Mouse (Mus musculus): Measurements from ENCODE around the gene Tbc1d9b.

Tbc1d9b gene

DNA sequence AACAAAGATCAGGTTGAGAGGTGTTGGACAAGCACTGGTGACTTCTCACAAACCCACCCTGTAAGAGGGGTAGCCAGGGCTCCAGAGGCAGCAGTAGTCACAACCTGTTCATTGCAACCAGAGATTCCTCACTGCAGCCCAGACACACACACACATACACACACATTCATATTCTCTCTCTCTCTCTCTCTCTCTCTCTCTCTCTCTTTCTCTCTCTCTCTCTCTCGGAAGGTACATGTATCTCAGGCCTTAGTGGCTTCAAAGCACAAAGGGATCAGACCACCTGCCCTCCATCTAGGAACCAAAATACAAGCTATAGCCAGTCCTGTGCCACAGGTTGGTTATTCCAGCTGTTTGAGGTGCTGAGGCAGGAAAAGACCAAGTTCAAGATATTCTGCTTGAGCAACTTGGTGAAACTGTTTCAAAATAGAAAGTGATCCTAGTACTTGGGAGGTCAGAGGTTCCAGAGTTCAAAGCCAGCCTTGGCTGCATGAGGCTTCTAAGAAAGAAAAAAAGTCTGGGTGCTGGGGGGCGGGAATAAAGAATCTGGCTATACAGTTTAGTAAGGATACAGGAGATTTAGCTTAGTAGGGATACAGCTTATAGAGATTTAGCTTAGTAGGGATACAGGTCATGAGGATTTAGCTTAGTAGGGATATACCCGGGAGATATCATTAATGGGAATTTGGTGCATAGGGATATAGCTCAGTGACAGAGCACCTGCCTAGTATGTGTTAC, 80.3 kb downstream of the Tbc1d9b start:
- DNase-seq = no peak

DNA sequence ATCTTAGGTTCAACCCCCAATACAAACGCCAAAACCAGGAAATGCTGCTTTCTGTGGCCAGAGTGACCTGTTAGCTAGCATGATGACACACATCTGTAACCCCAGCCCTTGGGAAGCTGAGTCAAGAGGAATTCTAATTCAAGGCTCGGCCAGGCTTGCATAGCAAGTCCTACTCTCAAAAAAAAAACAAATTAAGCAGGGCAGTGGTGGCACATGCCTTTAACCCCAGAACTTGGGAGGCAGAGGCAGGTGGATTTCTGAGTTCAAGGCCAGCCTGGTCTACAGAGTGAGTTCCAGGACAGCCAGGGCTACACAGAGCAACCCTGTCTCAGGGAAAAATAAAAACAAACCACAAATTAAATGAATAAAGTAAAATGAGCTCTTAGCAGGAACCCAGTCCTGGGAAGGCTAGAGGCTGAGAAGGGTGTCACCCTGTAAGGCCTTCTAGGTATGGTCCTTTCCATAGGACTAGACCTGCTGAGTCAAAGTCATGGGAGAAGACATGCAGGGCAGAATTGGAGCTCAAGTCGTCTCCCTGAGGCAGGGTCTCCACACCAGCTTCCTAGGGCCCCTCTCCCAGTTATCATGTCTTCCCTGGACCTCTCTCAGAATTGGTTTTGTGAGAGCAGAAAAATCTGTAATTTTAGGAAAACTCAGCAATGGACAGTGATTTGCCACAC, 81.0 kb downstream of the Tbc1d9b start:
- DNase-seq = no peak

DNA sequence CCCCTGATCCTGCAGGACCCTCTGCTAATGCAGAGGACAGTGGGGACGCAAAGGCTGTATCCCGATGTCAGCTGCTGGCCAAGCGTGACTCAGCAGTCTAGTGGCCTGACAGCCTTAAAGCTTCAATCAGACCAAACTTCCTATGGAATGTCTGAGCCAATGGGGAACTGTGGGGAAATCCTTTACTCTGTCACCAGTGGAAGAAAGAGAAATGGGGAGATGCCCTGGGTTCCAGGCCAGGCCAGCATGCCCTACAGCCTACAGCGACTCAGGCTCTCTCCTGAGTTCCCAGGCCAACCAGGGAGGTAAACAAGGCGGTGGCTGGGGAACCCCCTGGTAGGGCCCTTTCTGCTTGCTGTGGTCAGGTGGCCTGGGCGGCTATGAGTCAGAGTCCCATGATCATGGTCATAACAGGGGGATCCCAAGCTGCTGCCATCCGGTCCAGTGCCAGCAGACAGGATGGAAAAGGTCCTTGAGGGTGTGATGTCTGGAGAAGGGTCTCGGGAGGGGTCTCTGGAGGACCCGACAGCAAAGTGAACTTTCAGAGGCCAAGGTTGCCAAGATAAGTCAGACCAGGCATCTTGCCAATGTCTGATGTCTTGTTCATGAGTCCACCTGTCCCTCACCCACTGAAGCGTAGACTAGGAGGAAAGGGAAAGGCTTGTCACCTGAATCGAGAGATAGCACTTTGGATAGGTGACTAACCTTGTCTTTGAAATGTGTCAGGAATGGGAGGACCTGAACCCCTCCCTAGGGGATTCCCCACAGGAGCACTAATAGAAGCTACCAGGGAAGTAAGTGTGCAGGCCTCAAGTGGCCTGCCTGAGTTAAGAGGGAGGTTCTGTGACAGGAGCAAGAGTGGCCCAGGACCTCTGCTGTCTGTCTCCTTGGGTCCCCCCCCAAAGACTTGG, 81.9 kb downstream of the Tbc1d9b start:
- peak; percentile 62 to 73 for DNase-seq

DNA sequence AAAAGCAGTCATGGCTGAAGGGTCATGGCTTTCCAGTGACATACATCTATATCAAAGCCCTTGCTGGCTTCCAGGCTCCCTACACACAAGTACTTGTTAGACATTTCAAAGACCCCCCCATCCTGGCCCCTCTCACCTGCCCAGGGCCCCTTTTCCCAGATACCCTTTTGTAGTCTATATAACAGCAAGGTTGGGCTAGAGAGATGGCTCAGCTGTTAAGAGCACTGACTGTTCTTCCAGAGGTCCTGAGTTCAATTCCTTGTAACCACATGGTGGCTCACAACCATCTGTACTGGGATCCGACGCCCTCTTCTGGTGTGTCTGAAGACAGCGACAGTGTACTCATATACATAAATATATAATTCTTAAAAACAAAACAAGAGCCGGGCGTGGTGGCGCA, 83.4 kb downstream of the Tbc1d9b start:
- no peak for DNase-seq

DNA sequence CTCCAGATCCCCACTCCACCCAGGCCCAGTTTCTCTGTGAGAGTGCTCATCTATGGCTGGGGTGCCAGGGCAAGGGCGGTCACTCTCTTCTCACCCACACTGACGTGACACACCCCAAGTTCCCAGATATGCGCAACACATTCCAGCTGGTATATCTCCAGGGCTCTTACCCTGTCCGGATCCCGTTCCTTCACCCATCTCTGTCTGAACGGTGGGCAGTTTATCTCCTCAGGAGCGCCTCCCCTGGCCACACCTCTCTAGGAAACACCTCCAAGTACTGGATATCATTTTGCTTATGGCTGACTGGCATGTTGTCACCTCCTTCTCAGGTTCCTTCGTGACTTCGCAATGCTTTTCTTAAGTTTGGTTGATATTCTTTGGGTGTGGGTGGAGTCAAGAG, 84.4 kb downstream of the Tbc1d9b start:
- no peak for DNase-seq

DNA sequence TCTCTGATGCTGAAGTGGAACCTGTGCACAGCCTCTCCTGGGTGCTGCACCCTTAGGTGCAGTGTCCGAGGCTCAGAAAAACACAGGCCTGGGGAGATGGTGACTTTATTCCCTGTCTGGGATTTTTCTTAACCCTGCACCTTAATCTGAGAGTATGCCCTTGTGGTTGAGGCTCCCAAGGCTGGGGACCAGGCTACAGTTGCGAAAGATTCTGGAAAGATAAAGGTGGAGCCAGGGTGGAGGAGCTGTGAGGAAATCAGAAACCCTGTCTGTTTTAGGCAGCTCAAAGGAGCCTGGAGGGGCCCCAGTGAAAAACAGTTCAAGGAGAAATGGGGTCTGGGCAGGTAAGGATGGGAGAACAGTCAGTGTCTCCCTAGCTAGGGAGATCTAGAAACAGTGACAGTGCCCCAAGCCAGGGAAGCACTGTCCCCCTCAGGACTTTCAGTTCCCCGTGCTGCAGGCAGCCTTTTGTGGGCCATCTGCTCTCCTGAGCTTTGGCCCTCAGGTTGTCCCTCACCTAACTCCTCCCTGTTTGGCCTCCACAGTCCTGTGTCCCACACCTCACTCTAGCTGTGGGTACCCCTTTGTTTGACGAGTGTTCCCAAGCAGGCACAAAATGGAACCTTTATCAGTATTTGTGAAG, 85.6 kb downstream of the Tbc1d9b start:
- no peak for DNase-seq

DNA sequence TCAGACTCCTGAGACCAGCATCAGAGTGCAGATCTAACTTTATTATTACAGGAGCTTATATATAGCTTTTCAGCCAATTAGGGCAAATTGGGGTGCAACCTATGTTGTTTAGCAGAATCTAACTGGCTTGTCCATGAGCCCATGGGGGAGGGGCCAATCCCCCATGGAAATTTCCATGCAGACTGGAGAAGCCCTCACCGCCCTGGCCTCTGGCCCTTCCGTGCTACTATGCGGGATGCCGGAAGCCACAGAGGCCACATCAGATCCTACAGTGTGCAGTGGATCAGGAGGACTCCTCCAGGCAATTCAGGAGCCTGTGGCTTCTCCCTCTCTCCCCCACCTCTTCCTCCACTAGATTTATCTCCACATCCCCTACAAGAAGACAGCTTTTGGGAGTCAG, 86.6 kb downstream of the Tbc1d9b start:
- DNase-seq = no peak

DNA sequence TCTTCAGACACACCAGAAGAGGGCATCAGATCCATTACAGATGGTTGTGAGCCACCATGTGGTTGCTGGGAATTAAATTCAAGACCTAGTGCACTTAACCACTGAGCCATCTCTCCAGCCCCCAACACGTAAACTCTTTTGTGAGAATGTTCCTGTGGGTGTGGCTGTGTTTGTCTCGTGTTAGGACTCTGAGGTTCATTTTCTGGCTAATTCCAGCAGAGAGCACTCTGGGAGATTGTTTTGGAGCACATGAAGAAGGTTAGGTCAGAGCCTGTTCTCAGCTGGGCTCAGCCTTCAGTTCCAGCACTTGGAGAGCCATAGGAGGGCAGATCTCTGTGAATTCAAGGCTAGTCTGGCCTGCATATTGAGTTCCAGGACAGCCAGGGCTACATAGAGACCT, 88.6 kb downstream of the Tbc1d9b start:
- no peak for DNase-seq
